Mouse (Mus musculus) layer of hippocampus, adult 8-10 months (tissue): ENCODE measurements around the gene Cdh6. TPM values are rescaled to one million over a fixed set of nuclear protein-coding genes. Genes with fewer than 3 reads are reported as not detected.
A peak's percentile ranks its signal among the peaks of the same experiment; 100 is the strongest.

ENCODE experiments used
- DNase-seq, 2 experiments: peaks; one replicate each; pipeline ENCODE4 v3.0.0; 2022; ENCODE audit warnings: low spot score in 2 of 2
- total RNA-seq, 4 experiments: library from RNA; stranded (reverse); gene quantifications; 2 replicates each; pipeline ENCODE4 v1.2.4; 2022

Gene Cdh6
- total RNA-seq, 4 experiments from 2014 or later: 5.5 to 6.7 (median 6.0) TPM

- DNase-seq: no peak
These were observed 105.9 kb downstream of the Cdh6 start for GRCm38 (mm10) chr15:13067429-13068212.

DNA sequence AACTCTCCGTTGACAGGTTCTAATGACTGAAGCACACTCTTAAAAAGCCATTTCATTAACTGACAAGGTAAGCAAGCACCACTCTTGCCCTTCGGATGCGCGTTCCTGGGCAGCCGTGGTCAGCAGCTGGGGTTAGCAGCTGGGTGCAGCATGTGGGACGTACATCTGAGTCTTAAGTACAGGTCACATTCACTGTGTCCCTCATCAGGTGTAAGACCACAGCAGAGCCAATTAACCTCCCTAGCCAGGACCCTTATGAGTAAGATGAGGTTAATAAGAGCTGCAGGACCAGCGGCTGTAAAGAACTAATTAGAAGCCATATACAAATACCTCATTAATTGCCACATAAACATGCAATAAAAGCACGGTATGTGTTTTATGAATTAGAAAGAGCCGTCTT, 106.7 kb downstream of the Cdh6 start:
- no peak for DNase-seq

DNA sequence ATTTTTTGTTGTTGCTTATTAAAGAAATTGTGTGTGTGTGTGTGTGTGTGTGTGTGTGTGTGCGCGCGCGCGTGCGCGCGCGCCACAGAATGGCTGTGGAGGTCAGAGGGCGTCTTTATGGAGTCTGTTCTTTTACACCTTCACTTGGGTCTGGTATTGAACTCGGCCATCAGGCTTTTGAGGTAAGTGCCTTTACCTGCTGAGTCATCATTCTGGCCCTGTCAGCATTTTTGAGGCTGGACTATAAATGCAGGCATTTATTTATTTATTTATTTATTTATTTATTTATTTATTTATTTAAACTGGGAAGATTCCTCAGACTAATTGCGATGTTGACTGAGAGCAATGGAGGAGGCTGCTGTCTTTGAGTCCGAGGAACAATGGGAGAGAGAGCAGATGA, 109.8 kb downstream of the Cdh6 start:
- no peak for DNase-seq

GRCm38 (mm10) chr15:13057728-13058127, 115.7 kb downstream of the Cdh6 start:
- DNase-seq: no peak

GRCm38 (mm10) chr15:13057302-13057701, 116.2 kb downstream of the Cdh6 start:
- no peak for DNase-seq

DNA sequence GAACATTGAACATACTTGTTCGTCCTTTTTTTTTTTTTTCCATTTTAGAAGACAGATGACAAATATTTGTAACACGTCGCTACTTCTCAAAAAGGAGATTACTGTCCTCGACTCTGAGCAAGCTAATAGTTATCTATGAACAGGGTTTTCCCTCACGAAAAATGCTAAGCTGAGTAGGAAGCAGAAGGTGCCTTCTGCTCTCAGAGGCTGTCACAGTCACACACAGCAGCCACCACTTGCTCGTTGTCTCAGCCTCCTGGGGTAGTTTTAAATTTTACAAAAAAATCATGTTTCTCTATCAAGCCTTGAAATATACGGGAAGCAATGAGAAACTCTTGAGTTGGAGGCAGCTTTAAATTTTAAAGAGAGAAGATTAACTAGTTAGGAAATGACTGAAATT, 125.6 kb downstream of the Cdh6 start:
- DNase-seq: peak in 1 of 2 experiments; percentile 31

DNA sequence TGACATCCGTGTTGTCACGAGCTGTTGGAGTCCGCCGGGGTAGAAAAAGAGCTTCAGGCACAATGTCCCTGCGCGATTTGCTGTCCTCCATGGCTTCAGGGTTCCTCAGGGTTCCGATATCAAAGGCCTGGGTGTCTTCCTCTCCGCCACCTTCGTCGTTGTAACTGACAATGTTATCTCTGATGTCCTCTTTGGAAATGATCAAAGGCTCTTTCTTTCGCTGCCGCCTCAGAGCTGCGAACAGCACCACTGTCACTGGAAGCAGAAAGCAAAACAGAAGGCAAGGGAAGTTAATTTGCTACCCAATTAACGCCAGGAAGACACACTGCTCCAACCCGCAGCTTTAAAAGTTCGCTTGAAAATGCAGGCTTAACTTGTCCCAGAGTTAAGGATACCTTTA, 139.0 kb downstream of the Cdh6 start:
- DNase-seq: no peak

DNA sequence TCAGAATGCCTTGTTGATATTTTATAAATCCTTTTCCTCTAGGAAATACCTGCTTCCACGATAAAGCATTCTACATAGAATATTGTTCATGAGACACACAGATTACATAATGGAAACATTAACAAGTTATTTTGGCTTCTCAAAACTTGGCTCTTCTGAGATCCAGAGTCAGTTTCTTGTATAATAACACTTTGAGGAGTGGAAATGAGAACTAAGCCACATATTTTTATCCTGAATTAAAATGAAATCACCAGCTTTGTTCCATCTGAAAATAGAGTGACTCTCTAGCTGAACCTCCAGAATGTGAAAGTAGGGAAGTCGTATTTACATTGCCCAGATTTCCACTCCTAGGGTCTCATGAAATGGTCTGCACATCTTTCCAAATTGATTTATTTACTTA, 142.8 kb downstream of the Cdh6 start:
- no peak for DNase-seq

GRCm38 (mm10) chr15:13027513-13027912, 146.0 kb downstream of the Cdh6 start:
- DNase-seq: no peak

- DNase-seq: no peak
These were observed 156.6 kb downstream of the Cdh6 start for GRCm38 (mm10) chr15:13016756-13017357.

- no peak for DNase-seq
These were observed 164.7 kb downstream of the Cdh6 start for GRCm38 (mm10) chr15:13008803-13009202.

DNA sequence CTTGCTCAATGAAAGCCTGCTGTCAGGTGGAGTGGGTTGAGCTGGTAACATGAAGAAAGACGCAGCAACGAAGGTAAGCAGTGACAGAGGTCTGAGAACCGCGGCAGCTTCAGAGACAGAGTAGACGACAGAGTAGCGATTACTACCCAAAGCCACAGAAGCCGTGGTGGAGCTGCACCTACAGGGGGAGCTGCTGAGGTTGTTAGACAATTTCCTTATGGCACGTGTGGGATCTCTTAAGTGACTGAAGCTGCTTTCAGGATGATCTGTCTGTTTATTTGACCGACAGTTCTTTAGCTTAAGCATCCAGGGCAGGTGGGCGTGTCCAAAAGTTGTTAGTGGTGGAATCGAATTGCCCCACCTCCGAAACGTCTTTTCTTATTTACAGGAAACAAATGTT, 167.5 kb downstream of the Cdh6 start:
- no peak for DNase-seq

- no peak for DNase-seq
These were observed 171.9 kb downstream of the Cdh6 start for GRCm38 (mm10) chr15:13001549-13001948.

DNA sequence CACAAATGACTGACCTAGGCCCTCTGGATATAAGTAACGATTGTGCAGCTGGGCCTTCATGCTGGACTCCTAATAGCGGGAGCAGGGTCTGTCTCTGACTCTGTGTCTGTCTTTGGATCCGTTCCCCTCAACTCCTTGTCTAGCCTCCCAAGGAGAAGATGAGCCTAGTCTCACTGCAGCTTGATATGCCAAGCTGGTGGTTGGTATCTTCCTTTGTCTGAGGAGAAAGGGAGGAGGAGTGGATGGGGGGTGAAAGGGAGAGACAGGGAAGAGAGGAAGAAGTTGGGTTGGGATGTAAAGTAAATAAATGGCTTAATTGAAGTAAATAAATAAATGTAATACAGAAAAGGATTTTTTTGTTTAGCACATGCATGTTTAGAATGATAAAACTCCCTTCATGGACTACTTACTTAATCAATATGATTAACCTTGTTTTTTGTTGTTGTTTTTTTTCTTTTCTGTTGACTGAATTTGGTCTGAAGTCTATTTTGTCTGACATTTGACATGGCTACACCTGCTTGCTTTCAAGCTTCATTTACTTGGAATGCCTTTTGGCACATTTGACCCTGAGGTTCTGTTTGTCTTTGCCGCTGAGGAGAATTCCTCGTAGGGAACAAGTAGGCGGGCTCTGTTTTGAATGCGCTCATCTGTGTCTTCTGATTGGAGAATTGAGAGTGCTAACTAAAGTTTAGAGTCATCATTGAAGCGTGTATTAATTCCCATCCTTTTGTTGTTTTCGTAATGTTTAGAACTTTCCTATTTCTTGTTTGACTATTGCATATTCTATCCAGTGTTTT, 178.7 kb downstream of the Cdh6 start:
- no peak for DNase-seq
